Mouse (Mus musculus): ENCODE results near the gene Obscn.

The Obscn gene

DNA sequence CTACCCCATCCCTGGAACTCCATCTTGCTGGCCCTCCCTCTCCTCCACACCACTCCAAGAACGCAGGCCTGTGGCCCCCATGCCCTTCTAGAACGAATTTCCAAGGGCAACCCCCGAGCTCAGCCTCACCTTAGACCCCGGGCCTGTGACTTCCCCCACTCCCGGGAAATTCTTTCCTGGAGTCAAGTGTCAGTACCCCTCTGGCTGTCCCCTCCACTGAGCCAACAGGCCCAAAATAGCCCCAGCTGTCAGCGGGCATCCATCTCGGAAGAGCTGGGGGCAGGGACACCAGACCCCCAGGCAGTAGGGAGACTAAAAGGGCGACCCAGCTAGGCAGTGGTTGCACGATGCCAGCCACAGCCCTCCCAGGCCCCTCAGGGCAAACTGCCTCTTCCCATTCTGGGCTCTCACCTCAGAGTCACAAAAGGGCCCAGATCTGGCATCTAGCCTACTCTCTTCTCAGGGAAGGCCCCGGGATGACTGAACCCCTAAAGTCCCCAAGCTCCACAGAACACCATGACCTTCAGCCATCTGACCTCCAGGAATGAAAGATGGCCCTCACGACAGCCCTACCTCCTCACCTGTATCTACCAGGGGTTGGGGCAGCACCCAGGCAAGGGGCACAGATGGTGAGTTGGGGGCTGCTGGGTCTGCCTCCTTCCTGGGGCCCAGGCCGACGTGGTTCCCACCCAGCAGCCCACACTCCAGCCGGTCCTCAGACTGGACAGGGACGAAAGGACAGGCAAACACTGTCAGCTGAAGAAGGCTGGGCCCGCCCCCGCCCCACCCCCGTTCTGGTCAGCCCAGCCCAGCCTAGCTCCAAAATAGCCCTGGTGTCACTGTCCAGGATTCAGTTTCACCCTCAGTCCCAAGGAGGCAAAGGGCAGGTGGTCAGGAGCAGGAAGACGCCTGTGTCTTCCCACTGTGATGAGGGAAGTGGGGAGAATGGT lies 2.6 kb upstream of the Obscn start:
- DNase-seq: no peak

DNA sequence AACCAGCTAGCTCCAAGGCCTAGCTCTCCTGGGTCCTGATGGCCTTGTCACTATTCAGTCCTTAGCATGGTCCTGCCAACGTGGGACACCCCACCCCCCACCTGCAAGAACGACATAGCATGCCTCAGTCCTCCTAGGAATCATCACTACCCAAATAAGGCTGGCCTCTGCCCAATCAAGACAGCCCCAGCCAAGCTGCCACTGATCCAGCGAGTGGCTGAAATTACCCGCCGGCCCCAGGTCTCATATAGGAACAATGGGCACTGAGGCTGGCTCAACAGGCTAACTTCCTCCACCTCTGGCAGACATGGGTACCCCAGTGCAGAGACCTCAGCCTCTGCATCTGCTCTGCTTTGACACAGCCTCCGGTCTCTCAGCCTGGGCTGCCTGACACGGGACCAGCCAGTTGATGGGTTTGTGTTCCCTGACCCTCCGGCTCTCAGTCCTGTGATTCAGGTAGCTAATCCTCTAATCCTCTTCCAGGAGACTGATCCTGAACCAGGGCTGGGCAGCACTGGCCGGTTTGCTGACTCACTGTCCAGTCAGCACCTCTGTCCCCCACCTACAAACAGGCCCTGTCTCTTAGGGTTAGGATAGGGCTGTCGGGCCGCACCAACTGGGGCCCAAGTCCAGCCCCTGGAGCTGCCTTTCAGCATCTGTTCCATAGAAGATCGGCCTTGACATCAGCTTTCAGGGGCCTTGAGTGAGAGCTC lies 948 bp upstream of the Obscn start:
- DNase-seq: no peak

- DNase-seq: no peak
Observed at GRCm38 (mm10) chr11:59135051-59135820, 966 bp downstream of the Obscn start.

DNA sequence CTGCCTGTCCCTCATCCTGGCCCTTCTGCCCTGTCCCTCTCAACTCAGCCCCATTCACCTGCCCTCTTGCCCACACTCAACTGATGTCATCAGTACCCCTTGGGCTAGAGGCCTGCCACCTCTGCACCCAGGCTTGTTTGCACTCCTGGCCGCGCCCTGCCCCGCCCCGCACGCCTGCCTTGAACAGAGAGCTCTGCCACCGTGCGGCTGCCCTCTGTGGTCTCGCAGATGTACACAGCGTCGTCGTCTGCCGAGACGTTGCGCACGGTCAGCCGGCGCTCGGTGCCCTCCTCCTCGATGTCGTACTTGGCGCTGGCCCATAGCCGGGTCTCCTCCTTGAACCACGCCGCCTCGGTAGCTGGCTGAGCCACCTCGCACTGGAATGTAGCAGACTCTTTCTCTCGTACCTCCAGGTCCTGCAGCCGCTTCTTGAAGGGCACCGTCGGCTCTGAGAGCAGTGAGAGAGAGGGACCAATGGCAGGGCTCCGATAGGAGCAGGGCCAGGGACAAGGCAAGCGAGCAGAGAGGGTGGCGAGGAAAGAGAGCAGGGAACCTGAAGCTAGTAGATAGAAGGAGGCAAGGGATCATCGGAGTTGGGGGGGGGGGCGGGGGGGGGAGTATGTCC lies 1.7 kb downstream of the Obscn start:
- no peak for DNase-seq

GRCm38 (mm10) chr11:59132065-59132464 lies 4.1 kb downstream of the Obscn start:
- no peak for DNase-seq

DNA sequence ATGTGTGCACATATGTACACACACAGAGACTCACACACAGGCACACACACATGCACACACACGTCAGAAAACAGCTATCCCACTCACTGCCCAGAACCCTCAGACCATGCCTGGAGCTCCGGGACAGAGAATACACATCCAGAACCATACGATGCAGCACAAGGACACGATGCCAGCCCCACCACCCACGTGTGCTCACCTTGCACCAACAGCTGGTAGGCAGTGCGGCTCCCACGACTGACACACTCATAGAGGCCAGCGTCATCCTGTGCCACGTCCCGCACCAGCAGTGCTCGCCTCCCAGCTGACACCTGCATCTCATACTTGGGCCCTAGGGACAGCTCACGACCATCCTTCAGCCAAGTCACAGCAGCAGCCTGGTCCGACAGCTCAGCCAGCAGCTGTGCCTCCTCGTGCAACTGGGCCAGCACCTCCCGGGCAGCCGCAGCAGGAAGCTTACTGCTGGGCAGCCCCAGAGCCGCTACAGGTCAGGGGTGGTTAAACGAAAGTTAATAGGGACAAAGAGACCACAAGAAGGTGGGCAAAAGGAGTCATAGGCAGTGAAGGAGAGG lies 4.8 kb downstream of the Obscn start:
- DNase-seq: no peak

GRCm38 (mm10) chr11:59130782-59131181 lies 5.4 kb downstream of the Obscn start:
- DNase-seq: no peak

- DNase-seq: no peak
Observed at GRCm38 (mm10) chr11:59105945-59106344, 30.3 kb downstream of the Obscn start.

GRCm38 (mm10) chr11:59102324-59102723 lies 33.9 kb downstream of the Obscn start:
- no peak for DNase-seq

GRCm38 (mm10) chr11:59098339-59098738 lies 37.9 kb downstream of the Obscn start:
- peak; percentile 59 for DNase-seq

DNA sequence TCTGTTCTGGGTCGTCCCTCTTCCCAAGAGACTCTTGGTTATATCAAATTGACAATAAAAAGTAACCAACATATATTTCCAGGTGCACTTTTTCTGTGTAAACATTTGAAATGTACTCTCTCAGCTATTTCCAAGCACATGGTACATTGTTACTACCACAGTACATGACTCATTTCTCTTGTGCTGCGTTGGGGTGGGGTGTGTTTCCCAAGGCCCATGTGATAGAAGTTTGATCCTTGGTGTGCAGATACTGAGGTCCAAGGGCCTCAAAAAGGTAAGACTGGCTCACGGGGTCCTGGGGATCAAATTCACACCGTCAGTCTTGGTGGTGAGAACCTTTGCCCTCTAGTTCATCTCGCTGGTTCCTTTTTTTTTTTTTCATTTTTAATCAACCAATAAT lies 38.4 kb downstream of the Obscn start:
- DNase-seq: no peak

- DNase-seq: no peak
Observed at GRCm38 (mm10) chr11:59094213-59094612, 42.0 kb downstream of the Obscn start.

DNA sequence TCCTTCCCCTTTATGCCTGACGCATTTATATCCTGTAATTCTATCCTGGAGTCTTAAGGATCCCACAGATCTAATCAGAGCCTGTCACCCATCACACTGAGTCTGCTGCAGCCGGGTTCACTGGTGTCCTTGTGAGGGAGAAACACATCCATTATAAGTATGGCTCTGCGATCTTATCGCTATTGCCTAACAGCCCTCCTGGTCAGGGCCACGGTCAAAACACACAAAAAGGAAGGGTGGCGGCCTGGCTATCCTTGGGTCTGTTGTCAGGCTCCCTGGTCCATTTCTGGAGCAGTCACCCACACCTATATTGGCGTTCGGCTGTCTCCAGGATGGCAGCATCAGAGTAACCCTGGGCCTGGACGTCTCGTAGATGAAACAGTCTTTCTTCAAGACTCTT lies 48.6 kb downstream of the Obscn start:
- no peak for DNase-seq

GRCm38 (mm10) chr11:59085200-59085599 lies 51.0 kb downstream of the Obscn start:
- DNase-seq: no peak

GRCm38 (mm10) chr11:59083125-59083524 lies 53.1 kb downstream of the Obscn start:
- DNase-seq: no peak

DNA sequence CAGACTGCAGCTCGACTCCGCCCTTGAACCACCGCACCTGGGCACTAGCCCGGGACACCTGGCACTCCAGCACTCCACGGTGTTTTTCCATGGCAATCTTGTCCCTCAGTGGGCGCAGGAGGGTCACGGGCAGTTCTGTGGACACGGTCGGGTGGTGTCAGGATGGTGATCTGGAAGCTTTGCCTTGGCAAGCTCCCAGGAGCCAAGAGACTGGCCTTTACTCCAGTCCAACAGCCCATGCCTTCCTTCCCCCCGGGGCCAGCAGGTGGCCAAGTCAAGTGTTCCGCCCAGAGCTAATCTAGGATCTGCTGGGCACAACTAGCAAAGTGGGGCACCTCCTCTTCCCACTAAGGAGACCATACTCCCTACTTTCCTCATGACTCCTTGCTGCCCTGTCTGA lies 57.9 kb downstream of the Obscn start:
- no peak for DNase-seq

GRCm38 (mm10) chr11:59070321-59070720 lies 65.9 kb downstream of the Obscn start:
- no peak for DNase-seq

DNA sequence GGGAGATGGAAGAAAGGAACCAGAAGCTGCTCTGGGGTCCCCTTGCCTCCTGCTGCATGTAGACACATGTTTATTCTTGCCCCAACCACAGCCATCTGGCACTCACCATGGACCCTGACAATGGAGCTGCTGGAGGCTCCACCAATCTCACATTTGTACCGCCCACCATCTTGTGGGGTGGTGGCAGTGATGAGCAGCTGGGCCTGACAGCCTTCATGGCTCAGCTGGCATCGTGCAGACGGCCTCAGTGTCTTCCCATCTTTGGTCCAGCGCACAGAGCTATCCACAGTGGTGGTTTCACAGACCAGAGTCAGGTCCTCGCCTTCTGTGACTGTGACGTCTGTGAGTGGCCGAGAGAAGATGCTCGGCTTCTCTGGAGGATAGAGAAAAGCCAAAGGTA lies 67.3 kb downstream of the Obscn start:
- DNase-seq: no peak

GRCm38 (mm10) chr11:59068433-59068832 lies 67.8 kb downstream of the Obscn start:
- no peak for DNase-seq

GRCm38 (mm10) chr11:59067921-59068320 lies 68.3 kb downstream of the Obscn start:
- DNase-seq: no peak

GRCm38 (mm10) chr11:59058025-59058424 lies 78.2 kb downstream of the Obscn start:
- no peak for DNase-seq

GRCm38 (mm10) chr11:59051031-59051430 lies 85.2 kb downstream of the Obscn start:
- no peak for DNase-seq

All from right cerebral cortex, postnatal 4 days (tissue).